Mouse (Mus musculus) layer of hippocampus, adult 9-11 months (tissue): Measurements from ENCODE around the gene Stx2.
A peak's percentile ranks its signal among the peaks of the same experiment; 100 is the strongest.

Source experiments
- DNase-seq: peaks from one replicate; pipeline ENCODE4 v3.0.0; 2022

Gene Stx2

GRCm38 (mm10) chr5:129008412-129008826 is at the start of gene Stx2:
TSS of gene Stx2 (minus strand) at chr5:129008574.
- DNase-seq, result peak; percentile 92

GRCm38 (mm10) chr5:129054675-129055284 is 46.4 kb upstream of the Stx2 start:
- DNase-seq, result no peak

DNA sequence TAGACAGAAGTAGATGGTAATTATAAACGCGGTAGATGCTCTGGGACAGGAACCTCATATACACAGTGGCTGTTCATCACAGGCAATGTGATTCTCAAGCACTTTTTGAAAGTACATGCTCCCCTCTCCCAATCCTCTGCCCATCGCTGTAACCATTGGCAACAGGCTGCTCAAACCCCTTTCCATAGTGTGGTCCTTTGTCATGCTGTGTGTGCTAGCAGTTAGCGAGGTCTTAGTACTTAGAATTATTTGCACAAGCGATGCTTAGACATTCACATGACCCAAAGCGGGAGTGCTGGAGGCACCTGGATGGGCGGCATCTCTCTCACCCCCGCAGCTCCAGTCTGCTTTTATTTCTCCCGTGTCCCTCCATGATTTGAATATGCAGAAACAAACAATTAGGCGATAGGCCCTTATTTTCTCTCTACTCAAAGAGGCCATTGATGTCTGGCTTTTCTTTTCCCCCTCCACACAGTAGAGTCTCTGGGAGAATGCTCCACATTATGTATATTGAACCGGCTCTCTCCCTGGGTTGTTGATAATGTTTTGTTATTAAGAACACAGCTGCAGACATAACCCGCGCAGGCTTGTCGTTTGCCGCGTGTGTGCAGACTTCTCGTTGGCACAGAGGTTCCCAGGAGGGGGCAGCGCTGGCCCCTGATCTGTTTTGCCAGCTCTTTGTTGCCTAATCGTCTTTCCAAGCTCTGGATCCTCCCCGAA is 44.4 kb upstream of the Stx2 start:
- no peak for DNase-seq

DNA sequence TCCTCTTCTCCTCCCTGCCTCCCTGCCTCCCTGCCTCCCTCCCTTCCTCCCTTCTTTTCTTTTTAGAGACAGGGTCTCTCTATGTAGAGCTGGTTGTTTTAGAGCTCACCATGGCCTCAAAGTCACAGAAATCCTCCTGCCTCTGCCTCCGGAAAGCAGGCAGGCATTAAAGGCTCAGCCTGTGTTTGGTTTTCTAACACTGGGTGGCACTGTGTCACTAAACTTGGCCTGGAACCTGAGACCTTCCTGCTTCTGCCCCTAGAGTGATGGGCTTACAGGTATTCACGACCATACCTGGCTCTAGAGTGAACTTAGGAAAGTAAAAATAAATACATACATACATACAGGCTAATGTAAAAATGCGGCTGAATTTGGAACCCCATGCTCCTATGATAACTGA is 43.5 kb upstream of the Stx2 start:
- no peak for DNase-seq

- peak; percentile 92 for DNase-seq
Observed at GRCm38 (mm10) chr5:129049372-129049771, 41.0 kb upstream of the Stx2 start.

DNA sequence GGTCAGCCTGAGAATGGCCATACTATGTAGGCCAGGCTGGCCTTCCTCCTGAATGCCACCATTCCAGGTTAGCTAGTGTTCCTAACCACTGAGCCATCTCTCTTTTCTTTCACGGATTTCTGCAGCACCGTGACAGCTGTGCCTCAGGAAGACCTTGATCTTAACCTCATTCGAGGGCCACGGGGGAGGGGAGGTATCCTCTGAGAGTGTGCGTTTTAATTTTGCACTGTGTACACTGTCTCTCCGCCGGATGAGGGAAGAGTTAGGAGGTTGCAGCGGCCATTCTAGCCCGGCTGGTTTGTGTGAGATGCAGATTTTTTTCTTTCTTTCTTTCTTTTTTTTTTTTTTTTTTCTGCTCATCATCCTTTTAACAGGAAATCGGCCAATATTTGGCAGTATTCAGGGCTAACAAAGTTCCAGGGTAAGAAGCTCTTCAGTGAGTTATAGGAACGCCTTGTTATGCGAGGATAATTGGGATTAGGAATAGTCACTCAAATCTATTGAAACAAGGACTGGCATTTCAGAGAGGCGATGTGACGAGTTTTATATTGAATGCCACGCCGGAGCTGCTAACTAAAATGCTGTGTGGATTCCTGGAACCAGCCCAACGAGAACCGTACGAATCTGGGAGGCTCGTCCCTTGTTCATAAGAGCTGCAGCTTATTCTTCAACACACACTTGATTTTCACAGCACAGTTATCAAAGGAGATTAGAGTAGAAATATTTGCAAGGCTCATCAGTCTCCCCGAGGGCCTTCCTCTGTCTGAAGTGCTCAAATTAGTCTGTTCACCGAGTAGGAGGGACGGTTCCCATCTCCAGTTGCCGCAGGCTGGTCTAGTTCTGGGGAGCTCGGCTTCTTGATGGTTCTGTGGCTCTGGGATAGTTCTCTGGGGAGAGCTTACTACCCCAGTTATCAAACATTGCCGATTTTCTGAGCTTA is 37.5 kb upstream of the Stx2 start:
- no peak for DNase-seq

GRCm38 (mm10) chr5:129037739-129038138 is 29.4 kb upstream of the Stx2 start:
- no peak for DNase-seq

DNA sequence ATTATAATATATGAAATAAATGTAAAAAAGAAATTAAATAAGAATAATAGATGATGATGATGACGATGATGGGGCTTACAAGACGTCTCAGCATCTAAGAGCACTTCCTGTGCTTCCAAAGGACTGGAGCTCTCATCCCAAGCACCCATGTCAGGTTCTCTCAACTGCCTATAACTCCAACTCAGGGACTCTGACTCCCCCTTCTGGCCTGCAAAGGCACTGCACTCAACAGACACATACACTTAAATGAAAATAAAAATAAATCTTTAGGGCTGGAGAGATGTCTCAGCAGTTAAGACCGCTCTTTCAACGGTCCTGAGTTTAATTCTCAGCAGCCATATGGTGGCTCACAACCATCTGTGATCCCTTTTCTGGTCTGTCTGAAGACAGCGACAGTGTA is 28.3 kb upstream of the Stx2 start:
- no peak for DNase-seq

GRCm38 (mm10) chr5:129029131-129029723 is 20.9 kb upstream of the Stx2 start:
- DNase-seq, result no peak

- DNase-seq, result no peak
Observed at GRCm38 (mm10) chr5:129026637-129027036, 18.3 kb upstream of the Stx2 start.

GRCm38 (mm10) chr5:129026171-129026570 is 17.8 kb upstream of the Stx2 start:
- DNase-seq, result no peak

DNA sequence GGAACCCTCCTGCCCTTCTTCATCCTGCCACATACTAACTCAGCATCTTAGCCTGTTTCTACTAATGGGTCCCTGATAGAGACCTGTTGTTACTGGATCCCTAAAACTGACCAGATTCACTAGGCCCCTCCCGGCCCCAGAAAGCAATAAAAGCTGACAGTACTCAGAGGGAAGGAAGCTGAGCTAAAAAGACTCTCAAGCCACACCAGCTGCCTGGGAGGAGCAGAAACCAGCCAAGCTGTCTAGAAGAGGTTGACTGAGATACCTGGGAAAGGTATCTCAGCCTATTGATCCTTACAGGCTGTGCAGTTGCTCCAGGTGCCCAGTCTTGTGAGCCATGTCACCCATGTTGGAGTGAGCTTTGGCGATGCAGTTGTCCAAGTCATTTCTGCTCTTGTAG is 17.4 kb upstream of the Stx2 start:
- no peak for DNase-seq

GRCm38 (mm10) chr5:129025048-129025447 is 16.7 kb upstream of the Stx2 start:
- no peak for DNase-seq

DNA sequence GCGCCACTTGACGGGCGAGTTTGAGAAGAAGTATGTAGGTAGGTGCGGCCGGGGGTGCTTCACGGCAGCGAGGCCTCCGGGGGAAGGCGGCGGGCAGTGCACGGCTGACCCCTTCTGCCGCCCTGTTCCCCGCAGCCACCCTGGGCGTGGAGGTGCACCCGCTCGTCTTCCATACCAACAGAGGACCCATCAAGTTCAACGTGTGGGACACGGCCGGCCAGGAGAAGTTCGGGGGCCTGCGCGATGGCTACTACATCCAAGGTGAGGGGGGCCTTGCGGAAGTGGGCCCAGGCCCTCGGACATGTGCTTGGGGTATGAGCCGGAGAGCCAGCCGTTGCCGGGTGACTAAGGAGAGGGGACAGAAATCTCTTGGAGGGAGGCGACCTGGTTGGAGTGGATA is 12.4 kb upstream of the Stx2 start:
- no peak for DNase-seq

DNA sequence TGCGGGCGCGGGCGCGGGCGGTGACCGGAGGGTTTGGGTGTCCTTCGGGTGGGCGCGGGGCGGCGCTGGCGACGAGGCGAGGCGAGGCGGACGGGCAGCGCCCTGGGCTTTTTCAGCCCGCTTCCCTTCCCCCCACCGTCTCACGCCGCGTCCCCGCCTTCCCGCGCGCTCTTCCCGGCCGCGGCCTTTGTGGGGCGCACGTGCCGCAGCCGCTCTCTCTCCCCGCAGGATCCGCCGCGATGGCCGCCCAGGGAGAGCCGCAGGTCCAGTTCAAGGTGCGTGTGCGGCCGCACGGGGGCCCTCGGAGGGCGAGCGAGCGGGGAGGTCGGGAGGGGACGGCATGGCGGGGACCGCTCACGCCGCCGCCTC is 11.9 kb upstream of the Stx2 start:
- no peak for DNase-seq

DNA sequence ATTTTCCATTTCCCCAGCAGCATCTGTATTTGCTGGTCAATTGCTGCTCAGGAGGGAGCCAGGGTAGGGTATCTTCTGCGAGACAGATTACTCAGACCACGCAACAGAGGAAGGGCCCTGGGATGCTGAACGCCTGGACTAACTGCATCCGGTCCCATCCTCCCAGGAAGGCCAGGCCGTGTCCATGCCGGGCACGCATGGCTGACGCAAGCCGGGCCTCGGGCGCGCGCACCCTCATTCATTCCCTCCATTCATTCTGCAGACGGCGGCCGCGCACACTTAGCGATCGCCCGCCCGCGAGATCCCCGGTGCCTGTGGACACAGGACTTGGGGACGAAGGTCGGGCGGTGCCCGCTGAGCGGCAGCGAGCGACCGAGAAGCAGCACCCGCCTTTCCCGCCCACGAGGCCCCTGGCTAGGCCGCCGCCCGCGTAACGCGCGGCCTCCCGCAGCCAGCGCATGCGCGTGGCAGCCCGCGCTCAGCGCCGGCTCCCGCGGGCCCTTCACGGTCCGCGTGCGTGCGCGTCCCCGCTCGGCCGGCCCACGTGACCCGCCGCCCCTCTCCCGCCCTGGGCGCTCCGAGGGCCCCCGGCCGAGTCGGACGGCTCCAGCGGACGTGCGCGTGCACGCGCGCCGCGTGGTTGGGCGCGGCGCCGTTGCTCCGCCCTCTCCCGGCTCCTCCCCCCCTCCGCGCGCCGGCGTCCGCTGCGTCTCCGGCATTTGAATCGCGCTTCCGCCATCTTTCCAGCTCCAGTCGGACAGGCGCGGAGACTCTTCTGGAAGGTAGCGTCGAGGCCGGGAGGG is 11.3 kb upstream of the Stx2 start, which contains the start of gene Ran:
Gene Ran, plus strand, starts transcription at position 573 of the 803 bp plus-strand sequence.
- DNase-seq, result peak; percentile 95

- no peak for DNase-seq
Observed at GRCm38 (mm10) chr5:129018782-129019489, 10.6 kb upstream of the Stx2 start.

- DNase-seq, result no peak
Observed at GRCm38 (mm10) chr5:129016370-129016769, 8.0 kb upstream of the Stx2 start.

- no peak for DNase-seq
Observed at GRCm38 (mm10) chr5:129015540-129015939, 7.2 kb upstream of the Stx2 start.

GRCm38 (mm10) chr5:129015020-129015419 is 6.6 kb upstream of the Stx2 start:
- no peak for DNase-seq

GRCm38 (mm10) chr5:129010937-129011336 is 2.6 kb upstream of the Stx2 start:
- no peak for DNase-seq

DNA sequence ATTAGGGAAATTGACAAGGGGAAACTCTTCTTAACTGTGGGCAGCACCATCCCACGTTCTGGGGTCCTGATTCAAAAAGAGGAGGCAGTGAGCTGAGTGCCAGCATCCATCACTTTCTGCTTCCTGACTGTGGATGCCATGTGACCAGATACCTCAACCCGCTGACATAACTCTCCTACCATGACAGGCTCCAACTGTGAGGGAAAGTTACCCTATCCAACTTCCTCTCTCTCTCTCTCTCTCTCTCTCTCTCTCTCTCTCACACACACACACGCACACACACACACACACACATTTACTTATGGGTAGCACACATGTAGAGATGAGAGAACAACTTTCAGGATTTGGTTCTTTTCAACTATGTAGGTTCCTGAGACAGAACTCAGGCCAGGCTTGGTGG is 1.2 kb upstream of the Stx2 start:
- no peak for DNase-seq
